Mouse (Mus musculus): ENCODE data around the gene Gm27029. TPM values are rescaled to one million over a fixed set of nuclear protein-coding genes. Genes with fewer than 3 reads are reported as not detected.
"Not testable (repeated sequence)": the region's sequence is repeated elsewhere in the genome, so short reads cannot be mapped to it uniquely, and the experiment has no call there.

Gm27029 gene
- polyA plus RNA-seq, 1 experiment, result 1.6 TPM

- Histone ChIP-seq H3K27ac (ENCODE audit: insufficient read depth, low read depth, low read length) (no peak overlapping the region), H3K4me3 (ENCODE audit: insufficient read depth, low read depth, low read length) (no peak overlapping the region), H3K27me3 (replicated peaks; ENCODE audit: control insufficient read depth, insufficient read depth, low read length) (no peaks in the 10 kb centered on the region), H3K36me3 (ENCODE audit: control insufficient read depth, insufficient read depth, low read length) (peaks cover 13% of the 10 kb centered on the region; the same call in 1 of the 2 replicates), H3K4me1 (ENCODE audit: control insufficient read depth, insufficient read depth, low read length) (no peaks in the 10 kb centered on the region)
- 49% methylated on average over 6 of the region's 6 CpGs for WGBS
- peak; percentile 69 for DNase-seq
- TF ChIP-seq POLR2A (IDR thresholded peaks at IDR 0.05; ENCODE audit: low read depth, low read length) (peak; percentile 69), CTCF (conservative IDR thresholded peaks at IDR 0.05; ENCODE audit: insufficient read depth, insufficient read length, low read depth, low read length) (no peak)
Observed at GRCm38 (mm10) chr11:101378926-101379325, 45.7 kb downstream of the Gm27029 start.

GRCm38 (mm10) chr11:101378196-101378595 is 46.4 kb downstream of the Gm27029 start:
- not testable (repeated sequence) for H3K27ac ChIP-seq (ENCODE audit: insufficient read depth, low read depth, low read length); H3K27me3 ChIP-seq (replicated peaks; ENCODE audit: control insufficient read depth, insufficient read depth, low read length); H3K4me1 ChIP-seq (ENCODE audit: control insufficient read depth, insufficient read depth, low read length); H3K4me3 ChIP-seq (ENCODE audit: insufficient read depth, low read depth, low read length)
- 70% methylated on average over 8 of the region's 8 CpGs for WGBS
- H3K36me3 ChIP-seq (ENCODE audit: control insufficient read depth, insufficient read depth, low read length), result peaks cover 16% of the 10 kb centered on the region; the same call in 1 of the 2 replicates
- peak; percentile 45 for DNase-seq

- no peak for TF ChIP-seq CTCF (conservative IDR thresholded peaks at IDR 0.05; ENCODE audit: insufficient read depth, insufficient read length, low read depth, low read length)
- peak; percentile 18 for TF ChIP-seq POLR2A (IDR thresholded peaks at IDR 0.05; ENCODE audit: low read depth, low read length)
- no peak overlapping the region for H3K4me3 ChIP-seq (ENCODE audit: insufficient read depth, low read depth, low read length)
- 47% methylated on average over 7 of the region's 7 CpGs for WGBS
- H3K4me1 ChIP-seq (ENCODE audit: control insufficient read depth, insufficient read depth, low read length), result no peaks in the 10 kb centered on the region; the same call in 1 of the 2 replicates
- peaks cover 28% of the 10 kb centered on the region; the same call in 1 of the 2 replicates for H3K36me3 ChIP-seq (ENCODE audit: control insufficient read depth, insufficient read depth, low read length)
- no peak for DNase-seq
- H3K27ac ChIP-seq (ENCODE audit: insufficient read depth, low read depth, low read length), result no peak overlapping the region
- no peaks in the 10 kb centered on the region for H3K27me3 ChIP-seq (replicated peaks; ENCODE audit: control insufficient read depth, insufficient read depth, low read length)
Observed at GRCm38 (mm10) chr11:101374421-101374938, 50.1 kb downstream of the Gm27029 start.

- 59% methylated on average over 5 of the region's 5 CpGs for WGBS
- Histone ChIP-seq H3K4me1 (ENCODE audit: control insufficient read depth, insufficient read depth, low read length) (peaks cover 3% of the 10 kb centered on the region; the same call in 1 of the 2 replicates), H3K27ac (ENCODE audit: insufficient read depth, low read depth, low read length) (peak overlapping the region; percentile 95), H3K27me3 (replicated peaks; ENCODE audit: control insufficient read depth, insufficient read depth, low read length) (no peaks in the 10 kb centered on the region), H3K36me3 (ENCODE audit: control insufficient read depth, insufficient read depth, low read length) (peaks cover 21% of the 10 kb centered on the region; the same call in 1 of the 2 replicates), H3K4me3 (ENCODE audit: insufficient read depth, low read depth, low read length) (peak overlapping the region; percentile 61)
- no peak for DNase-seq
- no peak for TF ChIP-seq CTCF (conservative IDR thresholded peaks at IDR 0.05; ENCODE audit: insufficient read depth, insufficient read length, low read depth, low read length)
- TF ChIP-seq POLR2A (IDR thresholded peaks at IDR 0.05; ENCODE audit: low read depth, low read length), result no peak
Observed at GRCm38 (mm10) chr11:101370141-101370540, 54.5 kb downstream of the Gm27029 start.

GRCm38 (mm10) chr11:101367326-101367935 is 57.2 kb downstream of the Gm27029 start, which contains the start of gene G6pc:
G6pc (plus strand) TSS chr11:101367561.
- 49% methylated on average over 8 of the region's 8 CpGs for WGBS
- Histone ChIP-seq H3K27me3 (replicated peaks; ENCODE audit: control insufficient read depth, insufficient read depth, low read length) (no peaks in the 10 kb centered on the region), H3K36me3 (ENCODE audit: control insufficient read depth, insufficient read depth, low read length) (peaks cover 10% of the 10 kb centered on the region; the same call in 1 of the 2 replicates), H3K27ac (ENCODE audit: insufficient read depth, low read depth, low read length) (peak within 1 kb of the TSS; percentile 95), H3K4me3 (ENCODE audit: insufficient read depth, low read depth, low read length) (peak within 1 kb of the TSS; percentile 69), H3K4me1 (ENCODE audit: control insufficient read depth, insufficient read depth, low read length) (peaks cover 17% of the 10 kb centered on the region; the same call in 1 of the 2 replicates)
- TF ChIP-seq CTCF (conservative IDR thresholded peaks at IDR 0.05; ENCODE audit: insufficient read depth, insufficient read length, low read depth, low read length) (no peak), POLR2A (IDR thresholded peaks at IDR 0.05; ENCODE audit: low read depth, low read length) (peak; percentile 93)
- DNase-seq, result peak; percentile 93

GRCm38 (mm10) chr11:101364531-101364931 is 60.1 kb downstream of the Gm27029 start:
- Histone ChIP-seq H3K4me3 (ENCODE audit: insufficient read depth, low read depth, low read length) (no peak overlapping the region), H3K4me1 (ENCODE audit: control insufficient read depth, insufficient read depth, low read length) (peaks cover 37% of the 10 kb centered on the region), H3K27ac (ENCODE audit: insufficient read depth, low read depth, low read length) (peak overlapping the region; percentile 82), H3K27me3 (replicated peaks; ENCODE audit: control insufficient read depth, insufficient read depth, low read length) (no peaks in the 10 kb centered on the region), H3K36me3 (ENCODE audit: control insufficient read depth, insufficient read depth, low read length) (no peaks in the 10 kb centered on the region; the same call in 1 of the 2 replicates)
- no peak for TF ChIP-seq CTCF (conservative IDR thresholded peaks at IDR 0.05; ENCODE audit: insufficient read depth, insufficient read length, low read depth, low read length)
- no peak for TF ChIP-seq POLR2A (IDR thresholded peaks at IDR 0.05; ENCODE audit: low read depth, low read length)
- DNase-seq, result peak; percentile 86
- 58% methylated on average over 5 of the region's 5 CpGs for WGBS

GRCm38 (mm10) chr11:101360651-101361113 is 63.9 kb downstream of the Gm27029 start:
- 14% methylated on average over 3 of the region's 3 CpGs for WGBS
- Histone ChIP-seq H3K4me3 (ENCODE audit: insufficient read depth, low read depth, low read length) (no peak overlapping the region), H3K27ac (ENCODE audit: insufficient read depth, low read depth, low read length) (peak overlapping the region; percentile 98), H3K27me3 (replicated peaks; ENCODE audit: control insufficient read depth, insufficient read depth, low read length) (no peaks in the 10 kb centered on the region), H3K36me3 (ENCODE audit: control insufficient read depth, insufficient read depth, low read length) (no peaks in the 10 kb centered on the region), H3K4me1 (ENCODE audit: control insufficient read depth, insufficient read depth, low read length) (peaks cover 37% of the 10 kb centered on the region)
- peak; percentile 65 for DNase-seq
- TF ChIP-seq CTCF (conservative IDR thresholded peaks at IDR 0.05; ENCODE audit: insufficient read depth, insufficient read length, low read depth, low read length) (no peak), POLR2A (IDR thresholded peaks at IDR 0.05; ENCODE audit: low read depth, low read length) (no peak)
